Mouse (Mus musculus): Measurements from ENCODE around the gene Efna2.

Efna2 gene

DNA sequence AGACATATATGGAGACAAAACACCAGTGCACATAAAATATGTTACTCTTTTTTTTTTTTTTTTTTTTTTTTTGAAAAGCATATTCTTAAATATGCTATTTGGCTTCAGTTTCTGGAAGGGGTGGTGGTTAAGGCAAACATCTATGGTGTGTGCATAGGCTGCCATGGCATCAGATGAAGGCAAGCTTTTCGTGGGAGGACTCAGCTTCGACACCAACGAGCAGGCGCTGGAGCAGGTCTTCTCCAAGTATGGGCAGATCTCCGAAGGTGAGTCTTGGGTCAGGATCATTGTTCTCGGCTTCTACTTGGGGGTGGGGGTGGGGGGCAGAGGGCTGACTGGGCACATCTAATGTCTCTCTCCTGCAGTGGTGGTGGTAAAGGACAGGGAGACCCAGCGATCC is 9.6 kb upstream of the Efna2 start:
- no peak for DNase-seq

DNA sequence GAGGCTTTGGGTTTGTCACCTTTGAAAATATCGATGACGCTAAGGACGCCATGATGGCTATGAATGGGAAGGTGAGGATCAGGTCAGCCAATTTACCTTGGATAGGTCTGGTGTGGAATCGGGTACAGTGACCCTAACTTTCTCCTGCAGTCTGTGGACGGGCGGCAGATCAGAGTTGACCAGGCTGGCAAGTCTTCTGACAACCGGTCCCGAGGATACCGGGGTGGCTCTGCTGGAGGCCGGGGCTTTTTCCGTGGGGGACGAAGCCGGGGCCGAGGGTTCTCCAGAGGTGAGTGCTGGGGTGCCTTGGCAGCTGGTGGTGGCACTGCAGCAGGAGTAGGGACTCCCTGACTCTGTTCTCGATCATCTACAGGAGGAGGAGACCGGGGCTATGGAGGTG is 9.2 kb upstream of the Efna2 start:
- no peak for DNase-seq

DNA sequence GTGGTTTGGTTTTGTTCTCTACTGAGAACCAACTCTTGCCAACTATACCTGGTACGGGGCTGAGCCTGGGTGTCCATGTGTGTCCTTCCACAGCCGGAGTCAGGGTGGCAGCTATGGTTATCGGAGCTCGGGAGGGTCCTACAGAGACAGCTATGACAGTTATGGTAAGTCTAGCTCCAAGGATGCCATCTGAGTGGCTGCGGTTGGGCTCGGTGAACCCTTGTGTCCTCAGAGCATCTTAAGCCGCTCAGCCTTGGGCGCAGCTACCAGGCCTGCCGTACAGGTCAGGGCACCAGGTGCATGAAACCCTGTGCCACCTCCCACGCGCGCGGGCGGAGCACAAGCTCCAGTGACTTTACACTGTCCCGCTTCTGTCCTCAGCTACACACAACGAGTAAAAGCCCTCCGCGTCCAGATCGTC is 8.7 kb upstream of the Efna2 start:
- no peak for DNase-seq

DNA sequence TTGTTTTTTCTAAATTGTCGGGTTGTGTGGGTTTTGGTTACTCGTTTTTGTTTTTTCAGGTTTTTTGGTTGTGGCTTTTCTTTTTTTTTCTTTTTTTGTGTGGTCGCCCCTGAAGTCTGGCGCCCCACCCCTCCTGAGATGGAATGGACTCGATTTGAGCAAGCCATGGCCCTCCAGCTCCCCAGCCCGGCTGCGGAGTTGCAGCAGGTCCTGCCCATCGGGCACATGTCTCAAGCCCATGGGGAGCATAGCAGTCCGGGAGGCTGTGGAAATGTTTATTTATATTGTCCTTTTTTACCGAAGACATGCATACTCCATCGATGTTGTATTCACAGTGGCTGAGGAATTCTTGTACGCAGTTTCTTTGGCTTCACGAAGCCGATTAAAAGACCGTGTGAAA is 8.0 kb upstream of the Efna2 start:
- DNase-seq, result no peak

DNA sequence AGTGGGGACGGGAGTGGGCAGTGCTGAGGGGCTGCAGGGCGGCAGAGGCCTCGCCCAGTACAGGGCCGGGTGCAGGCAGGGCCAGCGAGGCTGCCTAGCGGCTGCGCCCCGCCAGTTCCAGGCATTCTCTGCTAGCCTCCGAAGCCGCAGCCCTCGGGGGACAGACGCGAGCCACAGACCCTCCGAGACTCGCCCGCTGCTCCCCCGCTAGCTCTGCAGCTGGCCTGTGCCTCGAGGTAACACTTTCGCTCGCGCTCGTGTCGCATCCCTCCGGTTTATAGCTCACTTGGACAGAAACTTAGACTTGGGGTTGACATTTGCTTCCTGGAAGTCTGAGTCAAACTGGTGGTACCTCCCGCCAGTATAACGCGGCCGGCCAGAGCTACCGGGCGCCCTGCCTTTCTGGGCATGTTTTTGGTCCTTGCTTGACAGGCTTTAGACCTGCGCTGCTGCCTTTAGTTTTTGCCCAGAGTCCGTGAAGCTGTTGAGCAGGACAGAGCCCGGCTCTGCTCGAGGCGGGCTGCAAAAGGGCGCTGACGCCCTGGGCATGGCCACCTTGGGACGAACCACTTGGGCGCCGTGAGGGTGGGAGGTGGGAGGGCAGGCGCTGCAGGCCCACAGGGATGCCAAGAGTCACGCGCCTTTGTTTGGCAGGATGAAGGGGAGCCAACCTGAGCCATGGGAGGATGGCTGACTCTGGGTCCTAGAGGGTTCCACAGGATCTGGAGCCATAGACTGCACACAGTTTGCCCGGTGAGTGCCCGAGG is 7.3 kb upstream of the Efna2 start:
- no peak for DNase-seq

DNA sequence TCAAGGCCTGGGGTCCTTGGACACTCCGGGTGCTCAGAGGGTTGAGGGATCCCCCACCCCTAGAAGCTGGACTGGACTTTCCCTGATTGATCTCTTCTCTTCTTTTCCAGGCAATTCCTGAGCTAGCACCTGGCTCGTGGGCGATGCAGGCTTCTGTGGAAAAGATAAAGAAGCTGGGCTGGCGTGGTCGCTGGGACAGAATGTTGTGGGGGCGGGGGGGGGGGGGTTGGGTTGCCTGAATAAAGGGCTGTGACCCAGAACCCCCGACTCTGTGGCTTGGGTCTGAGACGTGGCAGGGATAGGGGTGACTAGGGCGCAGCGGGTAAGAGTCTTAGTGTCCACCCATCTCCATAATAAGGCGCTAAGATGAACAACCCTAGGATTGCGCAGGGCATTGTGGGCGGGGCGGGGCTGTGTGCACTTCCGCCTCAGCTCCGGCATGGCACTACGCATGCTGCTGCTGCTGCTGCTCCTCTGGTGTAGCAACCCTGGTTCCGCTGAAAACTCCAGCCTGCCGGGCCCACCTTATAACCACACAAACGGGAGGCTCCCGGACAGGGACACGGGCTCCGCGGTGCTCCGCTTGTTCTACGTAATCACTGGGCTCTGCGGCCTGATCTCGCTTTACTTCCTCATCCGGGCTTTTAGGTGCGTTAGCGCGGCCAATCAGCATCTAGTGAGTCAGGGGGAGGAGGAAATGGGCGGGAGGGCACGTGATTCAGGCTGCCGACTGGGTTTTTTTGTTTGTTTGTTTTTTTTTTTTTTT is 6.6 kb upstream of the Efna2 start, which contains the start of gene 1600002K03Rik:
TSS of gene 1600002K03Rik (plus strand) at position 418 of the 766 bp plus-strand sequence.
- peak; percentile 92 for DNase-seq

DNA sequence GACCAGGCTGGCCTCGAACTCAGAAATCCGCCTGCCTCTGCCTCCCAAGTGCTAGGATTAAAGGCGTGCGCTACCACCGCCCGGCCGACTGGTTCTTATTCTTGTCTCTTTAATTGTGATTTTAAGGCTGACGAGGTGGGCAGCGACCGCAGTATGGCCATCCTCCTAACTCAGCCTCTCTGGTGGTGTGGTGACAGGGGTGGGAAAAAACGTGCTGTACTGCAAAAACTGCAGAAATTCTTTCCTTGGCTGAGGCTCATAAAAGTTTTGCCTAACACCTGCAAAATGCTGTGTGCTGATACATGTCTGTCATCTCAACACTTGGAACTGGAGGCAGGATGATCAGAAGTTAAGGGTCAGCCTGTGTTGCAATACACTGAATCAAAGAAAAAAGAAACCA is 5.9 kb upstream of the Efna2 start:
- DNase-seq, result no peak

DNA sequence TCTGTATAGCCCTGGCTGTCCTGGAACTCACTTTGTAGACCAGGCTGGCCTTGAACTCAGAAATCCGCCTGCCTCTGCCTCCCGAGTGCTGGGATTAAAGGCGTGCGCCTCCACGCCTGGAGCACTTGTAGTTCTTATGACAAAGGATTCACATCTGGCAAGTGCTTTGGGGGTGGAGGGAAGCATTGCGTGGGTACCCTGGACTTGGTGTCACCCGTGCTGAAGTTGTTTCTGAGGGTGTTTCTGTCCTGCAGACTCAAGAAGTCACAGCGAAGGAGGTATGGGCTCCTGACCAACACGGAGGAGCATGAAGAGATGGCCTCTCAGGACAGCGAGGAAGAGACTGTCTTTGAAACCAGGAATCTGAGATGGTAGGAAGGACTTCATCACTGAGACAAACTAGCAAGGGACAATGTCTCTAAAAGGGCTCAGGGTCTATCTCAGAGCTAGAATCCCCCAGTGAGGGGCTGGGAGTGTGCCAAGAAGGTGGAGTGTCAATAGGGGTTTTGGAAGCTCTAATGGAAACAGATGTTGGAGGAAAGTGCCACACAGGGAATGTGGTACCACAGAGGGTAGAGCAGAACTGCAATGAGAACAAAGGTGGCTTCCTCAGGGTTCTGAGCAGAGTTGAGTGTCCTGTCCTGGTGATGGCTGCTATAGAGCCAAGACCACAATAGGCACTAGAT is 5.2 kb upstream of the Efna2 start:
- no peak for DNase-seq

DNA sequence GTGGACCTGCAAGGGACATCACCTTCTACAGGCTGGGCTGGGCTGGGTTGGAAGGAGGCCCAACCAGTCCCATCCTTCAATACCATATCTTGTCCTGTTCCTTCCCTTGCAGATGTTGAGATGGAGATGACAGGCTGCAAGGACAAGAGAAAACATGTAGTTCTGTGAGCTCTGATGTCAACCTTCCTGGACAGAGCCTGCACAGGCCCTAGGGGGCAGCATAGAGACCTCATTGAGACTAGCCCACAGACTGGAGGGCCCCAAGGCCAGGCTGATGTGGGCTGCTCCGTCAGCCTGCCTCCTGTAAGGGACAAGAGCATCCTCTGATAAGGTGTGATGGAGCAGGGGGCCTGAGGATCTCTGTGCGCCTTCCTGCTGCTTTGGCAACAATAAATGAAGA is 4.6 kb upstream of the Efna2 start:
- no peak for DNase-seq

DNA sequence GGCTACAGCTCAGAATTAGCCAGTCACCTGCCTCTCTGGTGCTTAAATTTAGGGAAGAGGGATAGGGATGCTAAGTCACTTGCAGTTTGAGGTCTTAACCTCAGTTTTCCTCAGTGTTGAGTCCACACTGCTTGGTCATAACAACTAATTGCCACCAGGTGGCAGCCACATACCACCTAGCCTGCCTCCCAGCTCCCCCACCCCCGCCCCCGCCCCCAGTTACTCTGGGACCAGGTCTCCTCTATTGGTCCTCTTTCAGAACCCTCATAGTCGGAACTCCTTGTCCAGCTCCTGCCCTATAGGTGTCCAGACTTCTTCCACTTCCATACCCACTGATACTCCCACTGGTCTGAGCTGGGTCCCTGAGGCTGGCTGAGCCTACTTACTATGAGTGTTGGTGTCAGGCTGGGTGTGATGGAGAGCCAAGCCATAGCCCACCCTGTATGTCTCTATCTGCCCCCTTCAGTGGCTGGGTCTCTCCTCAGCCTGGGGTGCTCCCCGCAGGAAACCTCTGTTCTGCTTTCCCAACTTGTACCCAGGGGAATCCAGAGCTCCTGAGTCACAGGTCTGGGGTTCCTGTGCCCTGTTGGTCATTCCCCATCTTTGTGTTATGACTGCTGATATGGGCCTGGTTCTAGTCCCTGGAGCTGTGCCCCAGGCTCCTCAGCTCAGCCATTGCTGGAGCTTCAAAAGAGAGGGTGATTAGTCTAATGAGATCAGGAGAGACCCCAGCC is 3.6 kb upstream of the Efna2 start:
- no peak for DNase-seq

DNA sequence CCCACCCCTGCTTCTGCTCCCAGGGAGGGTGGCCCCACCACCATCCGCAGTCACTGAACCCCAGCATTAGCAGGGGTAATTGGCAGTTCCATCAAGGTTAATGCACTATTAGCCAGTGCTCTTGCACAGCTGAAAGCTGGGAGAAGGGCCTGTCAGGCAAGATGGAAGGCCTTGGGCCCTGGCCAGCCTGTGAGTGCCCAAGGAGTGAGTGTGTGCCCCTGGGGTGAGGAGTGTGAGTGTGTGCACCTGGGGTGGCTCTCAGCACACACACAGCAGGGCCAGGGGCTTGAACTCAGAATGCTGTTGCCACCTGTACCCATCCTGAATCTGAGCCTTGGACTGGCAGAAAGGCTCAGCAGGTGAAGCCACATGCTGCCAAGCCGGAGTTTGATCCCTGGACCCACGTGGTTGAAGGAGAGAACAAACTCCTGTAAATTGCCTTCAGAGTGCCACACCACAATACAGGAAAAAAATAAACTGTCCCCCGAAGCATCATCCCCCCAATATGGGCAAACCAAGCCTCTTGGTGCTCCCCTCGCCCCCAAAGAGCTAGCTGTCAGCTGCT is 2.9 kb upstream of the Efna2 start:
- no peak for DNase-seq

DNA sequence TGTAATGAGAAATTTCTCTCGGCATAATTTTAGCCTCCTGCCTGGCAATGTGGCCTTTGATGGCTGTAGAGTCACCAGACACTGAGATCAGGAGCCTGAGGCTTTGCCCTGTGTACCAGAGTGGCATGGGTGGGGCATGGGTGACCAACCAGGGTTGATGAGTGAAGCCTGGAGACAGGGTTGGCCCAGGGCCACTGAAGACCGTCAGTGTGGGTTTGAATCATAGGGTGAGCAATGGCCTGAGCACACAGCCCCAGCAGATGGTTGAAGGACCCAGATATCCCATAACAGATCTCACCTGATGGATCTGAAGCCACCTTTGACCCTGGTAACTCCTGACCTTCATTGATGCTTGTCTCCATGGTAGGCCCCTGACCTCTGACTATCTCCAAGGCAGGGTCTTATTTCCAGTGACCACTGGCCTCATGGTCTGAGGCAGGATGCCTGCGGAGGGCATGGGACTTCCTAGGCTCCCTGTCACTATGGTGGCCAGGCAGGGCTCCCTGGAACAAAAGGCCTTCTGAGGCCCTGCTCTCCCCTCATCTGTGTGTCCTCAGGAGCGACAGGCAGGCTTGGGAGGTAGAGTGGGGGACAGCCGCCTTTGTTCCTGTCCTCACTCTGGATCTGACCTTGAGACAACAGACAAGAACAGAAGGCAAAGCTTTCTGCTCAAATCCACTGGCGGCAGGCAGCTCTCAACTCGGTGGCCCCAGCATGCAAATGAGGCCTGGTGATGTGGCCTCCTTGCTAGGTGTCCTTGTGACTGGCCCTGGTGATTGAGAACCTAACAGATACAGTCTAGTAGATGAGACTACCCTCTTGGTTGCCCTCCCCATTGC is 1.6 kb upstream of the Efna2 start:
- no peak for DNase-seq

DNA sequence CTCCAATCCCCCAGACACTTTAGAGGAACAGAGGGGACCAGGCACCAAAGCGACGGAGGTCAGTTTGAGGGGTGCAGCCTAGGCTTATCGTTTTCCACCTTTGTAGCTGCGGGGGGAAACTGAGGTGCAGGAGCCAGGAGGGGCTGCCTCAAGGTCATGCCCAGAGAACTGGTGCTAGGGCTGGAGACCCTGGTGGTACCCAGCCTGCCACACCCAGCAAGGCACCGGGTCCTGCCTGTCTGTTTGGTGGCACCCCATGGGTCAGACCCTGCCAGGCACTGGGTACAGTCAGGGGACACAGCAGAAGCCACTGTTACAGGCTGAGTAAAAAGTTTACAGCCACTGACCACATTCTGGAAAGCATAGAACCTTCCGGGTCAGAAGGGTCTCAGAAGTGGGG is 1.0 kb downstream of the Efna2 start:
- no peak for DNase-seq

DNA sequence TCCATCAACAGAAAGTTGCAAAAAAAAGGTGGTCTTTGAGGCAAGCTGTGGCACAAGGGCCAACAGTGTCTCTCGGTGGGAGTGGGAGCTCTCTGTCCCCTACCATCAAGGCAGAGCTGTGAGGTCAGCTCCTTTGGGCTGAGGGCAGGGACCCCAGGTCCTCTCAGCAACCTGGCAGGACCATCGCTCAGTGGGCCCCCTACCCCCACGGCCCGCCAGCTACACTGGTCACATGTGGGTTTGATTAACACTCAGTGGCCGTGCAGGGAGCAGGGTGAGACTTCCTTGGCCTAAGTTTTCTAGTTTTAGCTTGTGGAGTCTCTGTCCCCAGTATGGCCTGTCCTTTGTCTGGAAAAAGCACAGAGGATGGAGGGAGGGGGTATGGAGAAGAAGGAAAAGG is 1.5 kb downstream of the Efna2 start:
- DNase-seq, result no peak

DNA sequence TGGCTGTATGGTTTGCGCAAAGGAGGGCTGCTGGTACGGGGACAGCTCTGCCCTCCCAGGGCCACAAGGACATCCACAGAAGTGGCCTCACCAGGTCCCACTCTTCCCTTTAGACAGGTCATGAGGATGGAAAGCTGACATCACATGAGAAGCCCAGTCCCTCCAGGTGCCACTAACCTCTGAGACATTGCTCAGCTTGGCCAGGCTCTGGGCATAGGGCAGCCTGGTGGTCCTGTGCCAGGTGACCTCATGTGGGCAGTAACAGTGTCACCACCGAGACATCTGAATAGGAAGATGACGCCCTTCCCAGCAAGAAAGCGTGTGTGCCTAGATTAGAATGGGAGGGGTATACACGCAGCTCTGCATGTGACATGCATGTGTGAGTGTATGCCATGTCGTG is 3.3 kb downstream of the Efna2 start:
- no peak for DNase-seq

DNA sequence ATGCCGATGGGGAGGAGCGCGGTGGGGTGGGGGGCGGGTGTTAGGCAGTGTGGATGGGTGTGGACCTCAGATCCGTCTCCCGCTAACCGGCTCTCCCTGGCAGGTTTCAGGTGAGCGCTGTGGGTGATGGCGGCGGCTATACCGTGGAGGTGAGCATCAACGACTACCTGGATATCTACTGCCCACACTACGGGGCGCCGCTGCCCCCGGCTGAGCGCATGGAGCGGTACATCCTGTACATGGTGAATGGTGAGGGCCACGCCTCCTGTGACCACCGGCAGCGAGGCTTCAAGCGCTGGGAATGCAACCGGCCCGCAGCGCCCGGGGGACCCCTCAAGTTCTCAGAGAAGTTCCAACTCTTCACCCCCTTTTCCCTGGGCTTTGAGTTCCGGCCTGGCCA is 7.4 kb downstream of the Efna2 start:
- DNase-seq, result no peak

DNA sequence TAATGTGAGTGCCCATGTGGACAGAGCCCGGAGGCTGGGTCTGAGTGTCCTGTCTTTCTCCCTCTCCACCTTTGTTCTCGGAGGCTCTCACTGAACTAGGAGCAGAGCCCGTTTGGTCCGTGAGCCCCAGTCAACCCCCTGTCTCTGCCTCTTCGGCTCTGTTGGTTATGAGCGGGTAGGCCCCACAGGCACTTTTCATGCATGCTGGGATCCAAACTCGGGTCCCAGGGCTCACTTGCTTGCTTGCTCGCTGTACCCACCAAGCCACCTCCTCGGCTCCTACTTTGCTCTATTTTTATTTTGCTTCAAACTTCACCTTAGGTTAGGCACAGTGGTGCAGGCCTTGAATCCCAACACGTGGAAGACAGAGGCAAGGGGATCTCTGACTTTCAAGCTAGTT is 8.5 kb downstream of the Efna2 start:
- DNase-seq, result no peak

DNA sequence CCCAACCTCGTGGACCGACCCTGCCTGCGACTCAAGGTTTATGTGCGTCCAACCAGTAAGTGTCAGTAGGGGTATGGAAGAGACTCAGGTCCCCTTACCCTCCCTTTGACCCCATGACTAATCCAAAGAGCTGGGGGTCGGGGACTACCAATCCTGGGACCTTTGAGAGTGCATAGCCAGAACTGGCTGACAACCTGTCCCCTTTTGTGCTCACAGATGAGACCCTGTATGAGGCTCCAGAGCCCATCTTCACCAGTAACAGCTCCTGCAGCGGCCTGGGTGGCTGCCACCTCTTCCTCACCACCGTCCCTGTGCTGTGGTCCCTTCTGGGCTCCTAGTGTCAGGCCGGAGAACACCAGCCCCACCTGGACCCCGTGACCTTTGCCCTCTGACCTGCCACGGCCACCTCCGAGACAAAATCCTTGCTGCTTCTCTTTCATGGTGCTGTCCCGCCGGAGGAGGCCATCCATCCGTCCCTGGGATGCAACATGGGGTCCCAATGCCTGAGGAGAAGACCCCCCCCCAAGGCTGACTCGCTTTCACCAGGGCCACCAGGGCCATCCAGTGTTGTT is 9.3 kb downstream of the Efna2 start:
- no peak for DNase-seq

DNA sequence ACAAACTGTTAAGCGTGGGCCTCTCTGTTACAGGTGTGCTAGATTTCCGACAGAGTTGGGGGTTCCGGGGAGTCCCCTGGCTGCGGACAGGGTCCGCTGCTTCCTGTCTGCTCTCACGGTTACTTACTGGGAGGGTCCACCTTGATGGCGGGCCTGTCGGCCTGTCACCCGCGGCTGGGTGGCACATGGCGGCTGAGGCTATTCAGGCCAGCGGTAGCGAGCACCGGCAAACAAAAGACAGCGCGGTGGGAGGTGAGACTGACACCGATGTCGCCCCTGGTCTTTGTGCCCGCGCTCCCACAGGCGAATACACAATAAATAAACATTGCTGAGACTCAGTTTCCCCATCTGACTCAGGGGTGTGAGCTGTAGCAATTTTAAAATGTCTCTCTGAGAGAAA is 10.7 kb downstream of the Efna2 start:
- DNase-seq, result no peak

DNA sequence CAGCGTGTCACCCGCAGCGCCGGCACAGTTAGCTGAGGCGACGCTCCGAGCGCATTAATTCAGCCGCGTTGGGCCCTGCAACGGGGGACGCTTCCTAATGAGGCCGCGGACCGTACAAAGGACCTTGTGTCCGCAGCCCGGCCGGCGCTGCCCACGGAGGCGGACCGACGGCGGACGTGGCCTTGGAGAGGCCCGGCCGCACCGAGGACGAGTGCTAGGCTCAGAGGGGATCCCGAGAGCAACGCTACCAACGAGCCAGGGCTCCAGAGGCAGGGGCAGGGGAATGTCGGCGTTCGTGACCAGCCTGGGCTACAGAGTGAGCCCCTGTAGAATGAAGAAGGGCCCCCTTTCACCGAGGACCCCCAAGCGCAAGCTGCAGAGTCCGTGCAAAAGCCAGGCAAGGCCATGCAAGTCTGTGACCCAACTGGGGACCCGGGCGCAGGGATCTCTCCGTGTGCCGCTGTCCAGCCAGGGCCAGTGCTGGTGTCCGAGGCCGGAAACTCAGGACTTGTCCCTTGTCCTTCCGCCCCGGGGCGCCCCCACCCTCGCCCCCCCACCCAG is 11.3 kb downstream of the Efna2 start:
- DNase-seq, result peak; percentile 46

DNA sequence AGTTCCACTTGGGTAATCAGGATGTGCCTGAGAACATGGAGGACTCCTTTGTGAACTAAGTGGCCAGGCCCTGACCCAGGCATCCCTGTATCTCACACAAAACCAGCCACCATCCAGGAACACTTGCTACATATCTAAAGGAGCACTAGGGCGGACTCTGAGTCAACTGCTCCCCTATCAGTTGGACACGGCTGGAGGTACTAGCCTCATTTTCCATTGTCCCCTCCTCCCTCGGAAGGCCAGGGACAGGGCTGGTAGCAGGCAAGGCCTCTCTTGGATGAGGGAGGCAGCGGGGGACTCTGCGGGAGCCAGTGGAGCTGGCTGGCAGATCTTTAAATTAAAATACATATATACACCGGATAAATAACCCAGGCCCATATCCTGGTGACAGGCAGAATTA is 14.7 kb downstream of the Efna2 start:
- no peak for DNase-seq

All from kidney, postnatal 14 days (tissue).